Mouse (Mus musculus) cerebellum, postnatal 10 days (tissue): ENCODE measurements around the gene Siva1.
A peak's percentile ranks its signal among the peaks of the same experiment; 100 is the strongest.

Experiments
- DNase-seq, 2 experiments: peaks; one replicate each; pipeline ENCODE4 v3.0.0; 2021; ENCODE audit warnings: mixed read lengths in 2 of 2

Gene Siva1

DNA sequence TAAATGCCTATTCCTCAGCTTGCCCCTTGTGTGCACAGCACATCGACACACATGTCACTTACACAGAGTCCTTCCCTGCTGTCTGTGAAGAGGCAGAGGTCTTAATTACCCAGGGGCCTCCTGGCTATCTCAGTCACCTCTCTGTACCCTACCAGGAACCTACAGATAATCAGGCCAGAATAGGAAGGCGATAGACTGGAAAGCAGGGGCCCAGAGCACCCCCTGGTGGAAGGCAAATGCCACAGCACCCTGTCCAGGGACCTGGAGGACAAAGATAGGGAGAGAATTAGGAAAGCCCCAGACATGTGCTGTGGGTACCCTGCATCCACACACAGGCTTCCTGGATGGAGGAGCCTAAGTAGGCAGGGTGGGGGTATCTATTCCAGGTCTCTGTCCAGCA is 20.7 kb upstream of the Siva1 start:
- peak; percentile 85 to 90 for DNase-seq

DNA sequence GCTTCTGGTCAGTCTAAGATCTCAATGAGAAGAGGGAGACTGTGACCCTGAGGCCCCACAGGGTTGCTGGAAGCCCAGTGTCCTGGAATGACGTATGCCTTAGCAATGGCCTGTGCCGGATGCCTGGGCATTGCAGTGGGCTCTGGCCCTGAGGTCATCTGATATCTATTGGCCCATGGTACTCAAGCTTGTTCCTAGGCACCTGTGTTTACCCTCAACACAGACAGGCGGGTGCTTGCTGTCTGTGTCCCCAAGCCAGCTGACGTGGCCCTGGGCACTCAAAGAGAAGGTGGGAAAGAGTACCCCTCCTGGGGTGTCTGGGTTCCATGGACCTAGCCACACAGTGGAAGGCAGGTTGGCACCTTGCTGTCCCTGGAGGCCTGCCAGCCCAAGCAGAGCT is 18.8 kb upstream of the Siva1 start:
- DNase-seq, result no peak

DNA sequence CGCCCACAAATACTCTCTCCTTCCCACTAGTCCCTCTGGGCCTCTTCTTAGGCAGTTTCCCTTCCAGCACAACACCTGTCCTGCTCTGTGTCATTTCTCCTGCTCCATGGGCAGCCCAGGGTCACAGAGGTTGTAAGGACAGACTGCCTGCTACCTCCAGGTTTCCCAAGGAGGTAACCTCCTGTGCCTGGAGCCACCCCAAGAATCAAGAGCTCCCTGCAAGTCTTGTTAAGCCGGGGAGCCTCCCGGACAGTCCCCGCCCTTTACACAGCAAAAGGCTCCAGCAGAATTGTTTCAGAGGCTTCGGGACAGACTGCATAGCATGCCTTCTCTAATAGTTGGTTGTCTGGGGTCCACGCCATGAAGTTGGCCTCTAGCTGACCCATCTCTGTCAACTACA is 18.0 kb upstream of the Siva1 start:
- DNase-seq, result no peak

DNA sequence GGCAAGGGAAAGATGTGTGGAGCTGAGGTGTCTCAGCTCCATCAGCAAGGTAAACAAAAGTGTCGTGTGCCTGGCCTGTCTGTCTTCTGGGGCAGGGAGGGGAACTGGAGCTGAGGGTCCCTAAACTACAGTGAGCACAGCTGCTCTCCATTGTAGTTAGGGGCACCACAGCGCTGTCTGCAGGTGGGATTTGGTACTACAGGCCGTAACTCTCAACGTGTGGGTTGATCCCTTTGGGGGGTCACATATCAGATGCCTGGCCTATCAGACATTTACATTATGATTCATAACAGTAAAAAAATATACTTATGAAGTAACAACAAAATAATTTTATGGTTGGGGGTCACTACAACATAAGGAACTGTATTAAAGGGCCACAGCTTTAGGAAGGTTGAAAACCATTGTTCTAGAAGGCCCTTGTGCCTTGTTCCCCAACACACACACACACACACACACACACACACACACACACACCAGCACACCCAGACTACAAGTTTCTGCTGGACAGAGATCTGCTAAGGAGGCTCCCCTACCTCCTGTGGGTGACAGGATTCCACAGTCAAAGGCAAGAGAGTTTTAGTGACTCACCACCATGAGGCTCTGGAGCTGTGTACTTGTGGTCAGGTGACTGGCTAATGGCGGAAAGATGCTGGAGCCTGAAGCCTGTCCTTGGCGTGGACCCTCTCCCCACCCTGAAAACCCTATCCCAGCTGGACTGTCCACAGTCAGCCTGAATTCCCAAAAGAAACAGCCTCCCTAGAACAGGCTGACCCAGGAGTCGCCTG is 17.2 kb upstream of the Siva1 start:
- DNase-seq, result no peak

DNA sequence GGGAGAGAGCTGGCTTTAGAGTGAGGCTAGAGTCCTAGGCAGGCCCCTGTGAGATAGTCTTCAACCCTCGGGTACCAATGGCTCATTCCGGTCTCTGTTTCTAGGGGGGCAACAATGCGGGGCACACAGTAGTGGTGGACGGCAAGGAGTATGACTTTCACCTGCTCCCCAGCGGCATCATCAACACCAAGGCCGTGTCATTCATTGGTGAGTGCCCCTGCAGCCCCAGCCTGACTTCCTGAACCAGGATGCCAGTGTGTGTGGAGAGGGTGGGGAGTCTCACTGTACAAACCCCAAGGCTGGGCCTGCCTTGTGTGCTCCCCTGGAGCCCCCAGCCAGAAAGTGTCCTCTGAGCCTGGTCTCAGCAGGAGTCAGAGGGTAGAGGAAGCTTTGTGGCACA is 16.3 kb upstream of the Siva1 start:
- no peak for DNase-seq

DNA sequence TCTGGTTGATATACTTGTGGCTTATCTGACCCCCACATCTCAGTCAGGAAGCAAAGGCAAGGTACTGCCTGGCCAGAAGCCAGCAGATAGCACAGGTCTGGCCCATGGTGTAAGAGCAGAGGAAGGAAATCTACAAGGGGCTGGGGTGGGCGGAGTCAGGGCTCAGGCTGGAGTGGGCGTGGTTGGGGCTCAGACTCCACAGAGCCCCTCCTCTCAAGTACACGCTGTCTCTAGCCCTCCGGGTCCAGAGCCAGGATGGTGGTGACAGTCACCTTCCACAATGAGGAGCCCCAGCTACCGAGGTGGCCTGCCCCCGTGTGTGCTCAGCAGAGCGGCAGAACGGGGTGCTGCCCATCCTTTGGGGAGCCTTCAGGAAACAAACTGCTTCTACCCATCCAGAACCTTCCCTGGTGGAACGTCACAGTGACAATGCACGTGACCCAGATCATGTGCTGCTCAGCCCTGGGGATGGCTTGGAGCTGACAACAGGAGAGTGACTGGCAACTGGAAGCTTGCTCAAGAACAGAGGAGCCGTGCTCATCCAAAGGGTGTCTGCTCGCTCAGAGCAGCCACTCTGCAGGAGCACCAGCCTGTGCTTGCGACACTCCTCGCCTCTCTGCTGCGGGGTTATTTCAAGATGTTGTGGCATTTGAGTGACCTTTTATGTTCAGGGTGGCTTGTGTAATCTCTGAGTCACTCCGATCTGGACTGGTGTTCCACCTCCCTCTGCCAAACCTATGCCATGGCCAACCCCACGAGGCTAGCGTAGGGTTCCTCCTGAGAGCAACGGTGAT is 15.4 kb upstream of the Siva1 start:
- peak in 1 of 2 experiments; percentile 43 for DNase-seq

DNA sequence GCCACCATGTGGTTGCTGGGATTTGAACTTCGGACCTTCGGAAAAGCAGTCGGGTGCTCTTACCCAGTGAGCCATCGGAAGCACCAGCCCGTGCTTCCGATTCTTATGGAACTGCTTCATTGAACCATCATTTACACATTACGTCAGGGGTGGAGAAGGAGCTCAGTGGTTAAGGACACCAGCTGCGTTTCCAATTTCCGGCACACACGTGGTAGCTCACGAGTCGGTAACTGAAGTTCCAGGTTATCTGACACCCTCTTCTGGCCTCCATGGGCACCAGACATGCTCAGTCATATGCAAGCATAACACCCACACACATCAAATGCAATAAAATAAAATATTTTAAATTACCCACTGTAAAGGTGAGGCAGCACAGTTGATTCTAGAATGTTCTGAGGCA is 14.4 kb upstream of the Siva1 start:
- DNase-seq, result no peak

DNA sequence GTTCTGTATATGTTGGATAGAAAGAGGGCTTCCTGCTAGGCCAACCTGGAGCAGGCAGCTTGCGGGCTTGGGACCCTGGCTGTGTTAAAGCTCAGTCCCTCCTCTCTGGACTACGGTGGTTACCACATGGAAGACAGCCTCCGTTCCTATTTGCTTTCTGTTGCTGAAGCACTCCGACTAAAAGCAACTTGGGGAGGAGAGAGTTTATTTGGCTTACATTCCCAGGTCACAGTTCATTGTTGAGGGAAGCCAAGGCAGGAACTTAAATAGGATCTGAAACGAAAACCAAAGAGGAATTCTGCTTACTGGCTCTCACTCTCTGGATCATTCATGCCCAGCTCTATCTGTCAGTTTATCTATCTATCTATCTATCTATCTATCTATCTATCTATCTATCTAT is 13.7 kb upstream of the Siva1 start:
- no peak for DNase-seq

DNA sequence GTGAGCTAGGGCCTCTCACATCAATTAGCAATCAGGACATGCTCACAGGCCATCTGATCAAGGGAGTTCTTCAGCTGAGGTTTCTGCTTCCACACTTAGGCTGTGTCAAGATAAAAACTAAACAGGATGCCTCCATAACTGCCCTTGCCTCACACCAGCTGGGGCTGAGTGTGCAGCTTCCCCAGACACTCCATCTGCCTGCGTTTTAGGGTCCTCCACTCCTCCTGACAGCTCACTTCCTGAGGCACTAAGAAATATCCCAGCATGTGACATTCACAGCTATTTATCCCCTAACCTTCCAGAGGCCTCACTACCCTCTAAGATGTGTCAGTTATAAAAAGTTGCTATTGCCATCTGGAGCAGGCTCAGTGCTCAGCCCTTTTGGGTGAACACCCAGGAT is 13.0 kb upstream of the Siva1 start:
- no peak for DNase-seq

DNA sequence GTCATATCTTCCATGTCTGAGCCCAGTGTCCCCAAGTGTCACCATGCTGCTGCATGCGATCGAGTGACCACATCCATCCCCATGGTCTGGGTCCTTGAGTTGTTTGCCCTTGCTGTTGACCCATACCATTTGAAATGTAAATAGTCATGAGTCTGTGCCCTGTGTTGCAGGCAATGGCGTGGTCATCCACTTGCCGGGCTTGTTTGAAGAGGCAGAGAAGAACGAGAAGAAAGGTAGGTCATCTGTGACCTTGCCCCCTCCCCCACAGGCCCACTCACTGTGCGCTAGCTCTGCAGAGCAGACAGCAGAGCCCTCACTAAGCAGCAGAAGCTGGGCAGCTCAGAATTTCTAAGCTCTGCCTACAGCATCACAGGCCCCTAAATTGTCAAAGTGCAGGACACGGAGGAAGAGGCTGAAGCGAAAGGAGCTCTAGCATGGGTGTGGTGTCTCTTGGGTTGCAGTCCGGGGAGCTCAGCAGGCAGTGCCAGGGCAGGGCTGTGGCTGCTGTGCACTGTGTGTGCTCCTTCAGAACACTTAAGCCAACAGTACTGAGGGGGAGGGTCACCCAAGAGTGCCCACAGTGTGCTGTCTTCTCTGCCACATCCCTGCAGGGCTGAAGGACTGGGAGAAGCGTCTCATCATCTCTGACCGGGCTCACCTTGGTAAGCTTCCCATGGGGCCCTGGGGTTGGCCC is 12.2 kb upstream of the Siva1 start:
- DNase-seq, result no peak

DNA sequence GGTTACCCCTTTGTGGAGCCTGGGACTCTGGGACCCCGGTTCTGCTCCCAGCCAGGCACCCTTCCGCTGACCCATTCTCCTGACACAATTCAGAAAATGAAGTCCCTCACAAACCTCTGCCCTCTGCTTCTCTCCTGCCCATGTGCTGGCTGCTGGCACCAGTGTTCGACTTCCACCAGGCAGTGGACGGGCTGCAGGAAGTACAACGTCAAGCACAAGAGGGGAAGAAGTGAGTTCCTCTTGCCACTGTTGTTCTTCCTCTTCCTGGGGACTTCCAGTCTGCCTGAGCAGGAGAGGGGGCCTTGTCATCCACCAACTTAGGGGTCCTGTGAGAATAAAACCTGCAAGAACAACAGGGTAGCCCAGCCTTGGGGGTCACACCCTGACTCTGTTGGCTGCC is 11.6 kb upstream of the Siva1 start:
- no peak for DNase-seq

DNA sequence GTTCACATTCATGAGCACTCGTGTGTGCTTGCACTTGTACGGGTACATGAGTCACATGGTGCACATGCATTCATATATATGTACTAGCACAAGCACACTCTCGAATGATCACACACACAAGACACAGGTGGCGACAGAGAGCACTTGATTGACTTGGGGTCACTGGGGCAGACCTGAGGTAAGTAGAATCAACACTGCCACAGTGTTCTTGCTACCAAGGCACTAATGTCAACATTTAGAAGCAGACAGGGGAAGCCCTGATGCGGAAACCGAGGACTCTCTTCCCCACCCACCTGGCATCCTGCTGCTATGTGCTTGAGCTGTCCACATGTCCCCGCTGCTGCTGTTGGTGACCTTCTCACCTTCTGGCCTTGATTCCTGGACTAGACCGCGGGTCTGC is 10.8 kb upstream of the Siva1 start:
- DNase-seq, result no peak

DNA sequence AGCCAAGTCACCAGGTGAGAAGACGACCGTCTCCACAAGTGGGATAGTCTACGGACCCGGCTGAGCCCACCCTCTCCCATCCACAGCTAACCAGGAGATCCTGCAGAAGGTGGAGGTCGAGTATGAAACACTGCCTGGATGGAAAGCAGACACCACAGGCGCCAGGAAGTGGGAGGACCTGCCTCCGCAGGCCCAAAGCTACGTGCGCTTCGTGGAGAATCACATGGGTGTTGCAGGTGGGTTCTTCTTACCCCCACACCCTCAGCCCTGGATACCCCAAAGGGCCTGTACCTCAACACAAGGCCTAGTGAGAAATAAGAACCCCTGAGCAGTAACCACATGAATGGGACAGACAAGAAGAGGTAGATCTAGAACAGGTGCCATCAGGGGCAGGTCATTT is 5.0 kb upstream of the Siva1 start:
- DNase-seq, result no peak

DNA sequence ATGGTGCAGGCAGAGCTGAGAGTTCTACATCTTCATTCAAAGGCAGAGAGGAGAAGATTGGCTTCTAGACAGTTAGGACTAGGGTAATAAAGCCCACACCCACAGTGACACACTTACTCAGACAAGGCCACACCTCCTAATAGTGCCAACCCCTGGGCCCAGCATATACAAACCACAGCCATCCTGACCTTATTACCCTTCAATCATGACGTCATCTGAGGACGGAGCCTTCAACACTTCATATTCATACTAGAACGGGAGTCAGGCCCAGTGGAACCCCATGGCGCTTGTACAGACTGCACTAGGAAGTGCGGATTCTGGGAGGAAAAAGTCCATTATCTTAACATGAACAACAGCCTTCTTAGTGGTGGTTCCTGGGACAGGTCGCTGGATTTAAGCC is 1.4 kb upstream of the Siva1 start:
- DNase-seq, result no peak

DNA sequence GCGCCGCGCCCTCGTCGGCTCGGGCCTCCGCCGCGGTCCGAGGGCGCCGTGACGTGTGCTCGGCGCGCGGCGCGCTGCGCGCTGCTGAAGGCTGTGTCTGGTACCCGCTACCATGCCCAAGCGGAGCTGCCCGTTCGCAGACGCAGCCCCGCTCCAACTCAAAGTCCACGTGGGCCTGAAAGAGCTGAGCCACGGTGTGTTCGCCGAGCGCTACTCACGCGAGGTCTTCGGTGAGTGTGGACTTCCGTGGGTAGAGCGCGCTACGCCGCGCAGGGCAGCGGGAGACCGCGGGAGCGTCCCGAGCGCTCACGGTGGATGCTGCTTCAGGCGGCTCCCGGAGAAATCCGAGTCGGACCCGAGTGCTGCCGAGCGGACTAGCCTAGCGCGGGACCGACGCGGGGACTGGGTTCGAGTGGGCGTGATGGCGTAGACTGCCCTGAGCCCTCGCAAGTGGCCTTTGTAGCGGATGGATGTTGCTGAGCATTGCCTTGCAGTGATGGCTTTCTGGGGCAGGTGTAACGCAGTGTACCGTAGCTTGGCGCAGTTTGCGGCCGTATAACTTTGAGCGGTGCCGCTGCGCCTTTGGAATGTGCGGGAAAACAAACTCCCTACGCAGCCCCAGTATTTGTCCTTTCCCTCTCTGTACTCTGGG is 502 bp downstream of the Siva1 start:
- peak; percentile 77 to 78 for DNase-seq

DNA sequence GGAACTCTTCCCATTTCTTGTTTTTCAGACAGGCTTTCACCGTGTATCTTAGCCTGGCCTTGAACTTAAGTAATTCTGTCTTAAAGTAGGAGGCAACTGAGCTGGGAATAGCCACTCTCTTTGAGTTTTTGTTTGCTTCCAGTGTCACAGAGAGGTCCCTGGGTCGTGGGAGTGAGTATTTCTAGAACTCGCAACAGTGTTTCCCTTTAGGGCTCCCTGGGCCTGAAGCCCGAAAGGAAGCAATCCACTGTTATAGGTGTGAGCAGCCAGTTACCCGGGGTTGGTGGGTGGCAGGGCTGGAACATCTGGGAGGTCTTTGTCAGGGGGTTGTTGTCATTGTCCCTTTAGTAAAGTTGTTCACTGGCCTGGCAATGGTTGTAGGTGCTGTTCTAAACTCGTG is 1.7 kb downstream of the Siva1 start:
- DNase-seq, result no peak

DNA sequence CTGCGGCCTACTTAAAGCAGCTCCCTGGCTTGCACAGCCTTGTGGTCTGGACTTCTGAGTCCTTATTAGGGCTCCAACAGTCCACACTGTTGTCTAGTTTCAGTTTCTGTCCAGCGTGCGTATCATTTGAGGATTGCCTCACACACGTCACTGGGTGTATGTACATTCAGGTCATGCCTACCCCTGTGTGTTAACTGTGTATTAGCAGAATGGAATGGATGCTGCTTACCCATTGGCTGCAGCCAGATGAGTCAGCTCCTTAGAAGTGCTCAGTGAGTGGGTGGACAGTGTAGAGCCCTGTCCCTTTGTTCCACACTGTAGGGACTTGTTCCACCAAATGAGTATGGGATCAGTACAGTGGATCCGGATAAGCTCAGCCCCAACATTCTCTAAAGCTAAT is 3.6 kb downstream of the Siva1 start:
- no peak for DNase-seq

DNA sequence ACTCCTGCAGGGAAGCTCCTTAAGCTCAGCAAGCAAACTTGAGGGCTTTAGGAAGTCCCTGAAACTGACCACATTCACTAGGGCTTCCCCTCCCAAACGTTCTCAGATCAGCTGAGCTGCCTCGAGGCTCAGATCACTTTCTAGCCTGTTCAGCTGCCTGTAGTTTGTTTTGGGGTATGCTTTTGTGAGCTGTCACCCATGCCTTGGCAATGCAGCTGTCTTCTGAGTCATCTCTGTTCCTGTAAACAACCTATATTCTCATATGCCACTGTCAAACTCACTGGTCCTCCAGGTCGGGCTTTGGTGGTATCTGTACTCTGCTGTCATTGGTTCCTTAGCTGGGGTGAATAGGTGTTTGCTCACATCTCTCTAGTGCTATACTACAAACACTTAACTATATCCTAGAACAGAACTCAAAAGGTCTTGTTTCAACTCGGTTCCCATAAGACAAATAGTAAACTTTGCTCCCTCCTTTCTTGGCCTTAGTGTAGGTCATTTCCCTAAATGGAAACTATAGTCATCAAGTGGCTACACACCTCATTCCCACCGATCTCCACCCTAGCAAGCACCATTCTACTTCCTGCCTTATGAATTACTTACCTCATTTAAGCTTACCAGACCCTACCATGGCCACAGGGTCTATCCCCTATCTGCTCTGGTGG is 7.4 kb downstream of the Siva1 start:
- no peak for DNase-seq

DNA sequence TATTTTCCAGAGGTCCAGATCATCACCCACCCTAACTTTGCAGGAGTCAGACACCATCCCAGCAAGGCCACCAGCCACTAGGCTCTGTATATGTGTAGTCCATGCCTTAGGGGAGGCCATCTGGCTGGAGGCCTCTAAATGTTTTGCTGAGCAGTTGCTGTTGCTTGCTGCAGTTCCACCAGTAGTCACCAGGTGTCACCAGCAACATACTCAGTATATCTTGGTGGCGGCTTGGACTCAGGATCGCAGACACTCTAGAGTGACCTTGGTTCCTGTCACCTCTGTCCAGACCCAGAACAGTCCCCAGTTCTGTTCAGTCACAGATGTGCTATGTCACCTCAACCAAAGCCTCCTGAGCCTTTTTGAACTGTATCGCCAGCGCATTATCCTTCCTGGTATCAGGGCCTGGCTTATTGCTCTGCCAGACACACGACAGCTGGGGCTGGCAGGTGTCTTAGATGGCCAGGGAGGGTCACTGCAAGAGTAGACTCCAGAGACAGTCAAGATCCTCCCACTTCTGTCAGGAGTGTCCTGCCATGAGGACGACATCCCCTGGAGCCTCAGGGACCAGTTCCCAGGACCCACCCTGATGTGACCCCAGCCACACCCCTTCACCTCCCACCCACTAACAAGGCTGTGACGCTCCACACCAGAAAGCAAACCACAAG is 8.8 kb downstream of the Siva1 start:
- DNase-seq, result peak; percentile 95 to 97

DNA sequence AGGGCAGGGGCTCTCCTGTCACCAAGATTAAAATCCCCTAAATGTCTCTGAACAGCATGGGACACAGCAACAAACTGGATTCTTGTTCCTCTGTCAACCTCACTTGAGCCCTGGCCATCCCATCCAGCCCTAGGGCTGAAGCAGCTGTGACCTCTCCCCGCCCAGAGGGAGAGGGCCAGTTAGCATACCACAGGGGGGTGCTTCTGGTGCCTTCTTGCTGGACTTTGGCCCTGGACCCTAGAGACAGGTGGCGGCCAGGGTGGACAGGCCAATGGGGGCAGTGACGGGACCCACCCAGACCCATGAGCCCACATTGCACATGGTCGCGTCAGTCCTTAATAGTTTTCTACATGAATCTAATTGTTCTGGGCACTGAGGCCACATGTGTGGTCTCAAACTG is 9.6 kb downstream of the Siva1 start:
- no peak for DNase-seq

DNA sequence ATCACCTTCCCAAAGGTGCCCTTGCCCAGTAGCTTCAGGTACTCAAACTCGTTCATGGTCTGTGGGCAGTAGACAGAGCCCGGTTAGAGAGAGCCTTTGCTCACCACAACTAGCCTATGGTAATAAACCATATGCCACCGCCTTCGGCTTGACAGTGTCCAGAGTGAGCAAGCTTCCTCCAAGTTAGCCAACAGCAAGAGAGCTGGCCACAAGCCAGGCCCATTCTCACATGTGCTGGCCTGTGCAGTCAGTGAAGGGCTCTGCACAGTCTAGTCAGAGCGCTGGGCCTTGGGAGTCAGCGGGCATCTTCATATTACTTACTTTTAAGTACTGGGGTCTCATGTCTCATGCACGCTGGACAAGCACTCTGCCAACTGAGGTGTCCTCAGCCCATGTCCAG is 14.1 kb downstream of the Siva1 start:
- peak; percentile 75 to 80 for DNase-seq

DNA sequence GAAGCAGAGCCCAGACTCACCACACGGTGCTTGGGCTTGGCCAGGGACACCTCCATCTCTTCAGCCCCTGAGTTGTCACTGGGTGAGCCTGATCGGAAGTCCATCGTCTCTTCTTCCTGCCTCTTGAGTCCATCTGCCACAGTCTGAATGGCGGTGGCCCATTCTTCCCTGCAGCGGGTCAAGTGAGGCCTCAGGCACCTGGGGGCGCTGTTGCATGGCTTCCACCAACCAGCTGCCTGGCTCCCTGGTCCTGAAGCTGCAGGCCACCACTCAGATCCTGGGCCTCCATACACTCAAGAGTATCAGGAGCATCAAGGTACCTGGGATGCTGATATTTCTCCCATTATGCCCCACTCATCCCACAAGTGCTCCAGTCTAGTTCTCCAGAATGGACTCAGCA is 14.6 kb downstream of the Siva1 start:
- DNase-seq, result peak; percentile 89 to 93
